Mouse (Mus musculus) erythroblast, embryonic 14.5 days (primary cell): Measurements from ENCODE around the gene Ipcef1. TPM values are rescaled to one million over a fixed set of nuclear protein-coding genes. Genes with fewer than 3 reads are reported as not detected.

Experiments used
- H3K27me3 ChIP-seq: 2 replicates; pipeline ENCODE4 v1.6.1; 2012; ENCODE audit warnings: inconsistent platforms; ENCODE audit not compliant: control insufficient read depth
- H3K36me3 ChIP-seq: 2 replicates; pipeline ENCODE4 v1.6.1; 2012; ENCODE audit warnings: mild to moderate bottlenecking, inconsistent platforms; ENCODE audit not compliant: control insufficient read depth
- H3K4me1 ChIP-seq: 2 replicates; pipeline ENCODE4 v1.6.1; 2012; ENCODE audit warnings: inconsistent platforms; ENCODE audit not compliant: control insufficient read depth
- H3K4me3 ChIP-seq: replicated peaks from 2 replicates; pipeline ENCODE3; 2012; ENCODE audit warnings: moderate library complexity, mild to moderate bottlenecking, inconsistent platforms
- H3K9me3 ChIP-seq: 2 replicates; pipeline ENCODE4 v1.6.1; 2012; ENCODE audit warnings: low read length, inconsistent platforms, mixed read lengths; ENCODE audit not compliant: control insufficient read depth
- GATA1 ChIP-seq: IDR thresholded peaks from 2 replicates; pipeline ENCODE4 v1.6.1; 2012; ENCODE audit warnings: low read length, inconsistent platforms, mixed read lengths
- TAL1 ChIP-seq: IDR thresholded peaks from 3 replicates; pipeline ENCODE4 v1.6.1; 2012; ENCODE audit warnings: low read length, inconsistent platforms, mixed read lengths
- polyA plus RNA-seq: library from polyadenylated mRNA; stranded (reverse); fragments of >175 nt; gene quantifications from 2 replicates; pipeline ENCODE4 v1.2.3, GENCODE M21; 2012

The Ipcef1 gene
- polyA plus RNA-seq, 1 experiment: 0.01 TPM

DNA sequence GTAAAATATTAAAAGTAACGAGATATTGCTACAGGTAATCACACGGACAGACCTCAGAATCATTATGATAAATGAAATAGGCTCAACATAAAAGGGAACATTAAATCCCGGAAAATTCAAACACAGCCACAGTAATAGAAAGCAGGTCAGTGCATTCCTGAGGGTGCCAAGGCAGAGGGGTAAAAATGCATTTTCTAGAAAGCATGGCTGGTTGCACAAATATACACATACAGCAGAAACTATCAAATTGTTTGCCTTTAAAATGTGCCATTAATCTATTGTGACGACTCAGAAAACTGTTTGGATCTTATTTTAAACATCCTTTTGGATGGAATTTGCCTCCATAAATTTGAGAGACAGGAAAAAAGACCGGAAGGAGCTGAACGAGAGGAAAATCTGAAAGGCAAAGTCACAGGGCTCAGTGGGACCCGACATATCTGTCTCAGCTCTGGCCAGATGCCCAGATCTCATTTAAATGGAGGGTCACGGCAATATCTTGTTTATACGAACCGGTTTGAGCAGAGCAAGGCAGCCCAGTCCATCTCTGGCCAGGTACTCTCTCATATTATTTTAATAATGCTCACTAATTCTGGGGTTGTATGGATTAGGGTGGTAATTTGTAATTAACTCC is 4.9 kb downstream of the Ipcef1 start:
- Histone ChIP-seq H3K9me3 (no peaks in the 10 kb centered on the region), H3K4me1 (no peaks in the 10 kb centered on the region), H3K27me3 (no peaks in the 10 kb centered on the region), H3K36me3 (no peaks in the 10 kb centered on the region), H3K4me3 (no peak overlapping the region)
- TF ChIP-seq GATA1 (no peak), TAL1 (no peak)

DNA sequence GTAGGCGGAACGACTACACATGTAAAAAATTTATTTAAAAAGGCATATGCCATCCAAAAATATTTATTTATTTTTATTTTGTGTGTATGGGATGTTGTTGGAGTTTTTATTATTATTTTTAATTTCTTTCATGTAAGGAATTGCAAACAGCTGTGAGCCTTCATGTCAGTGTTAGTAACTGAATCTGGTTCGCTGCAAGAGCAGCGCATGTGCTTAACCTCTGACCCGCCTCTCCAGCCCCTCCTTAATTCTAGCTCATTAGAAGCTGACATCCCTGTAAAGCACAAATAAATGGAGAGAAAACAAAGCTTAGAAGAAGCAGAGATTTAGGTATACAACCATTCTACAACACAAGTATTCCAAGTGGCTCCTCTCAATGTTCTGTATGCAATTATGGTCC is 8.4 kb downstream of the Ipcef1 start:
- no peaks in the 10 kb centered on the region for H3K36me3 ChIP-seq
- no peak overlapping the region for H3K4me3 ChIP-seq
- no peaks in the 10 kb centered on the region for H3K4me1 ChIP-seq
- H3K9me3 ChIP-seq: no peaks in the 10 kb centered on the region
- TF ChIP-seq GATA1: no peak
- no peak for TF ChIP-seq TAL1
- H3K27me3 ChIP-seq: no peaks in the 10 kb centered on the region

GRCm38 (mm10) chr10:7041032-7041431 is 11.2 kb downstream of the Ipcef1 start:
- no peaks in the 10 kb centered on the region for H3K4me1 ChIP-seq
- H3K4me3 ChIP-seq: no peak overlapping the region
- H3K27me3 ChIP-seq: no peaks in the 10 kb centered on the region
- TF ChIP-seq TAL1 (no peak), GATA1 (no peak)
- H3K9me3 ChIP-seq: no peaks in the 10 kb centered on the region
- no peaks in the 10 kb centered on the region for H3K36me3 ChIP-seq

GRCm38 (mm10) chr10:7037194-7037593 is 15.1 kb downstream of the Ipcef1 start:
- H3K4me1 ChIP-seq: no peaks in the 10 kb centered on the region
- H3K4me3 ChIP-seq: no peak overlapping the region
- no peaks in the 10 kb centered on the region for H3K27me3 ChIP-seq
- no peaks in the 10 kb centered on the region for H3K9me3 ChIP-seq
- no peaks in the 10 kb centered on the region for H3K36me3 ChIP-seq
- TF ChIP-seq GATA1 (no peak), TAL1 (no peak)

DNA sequence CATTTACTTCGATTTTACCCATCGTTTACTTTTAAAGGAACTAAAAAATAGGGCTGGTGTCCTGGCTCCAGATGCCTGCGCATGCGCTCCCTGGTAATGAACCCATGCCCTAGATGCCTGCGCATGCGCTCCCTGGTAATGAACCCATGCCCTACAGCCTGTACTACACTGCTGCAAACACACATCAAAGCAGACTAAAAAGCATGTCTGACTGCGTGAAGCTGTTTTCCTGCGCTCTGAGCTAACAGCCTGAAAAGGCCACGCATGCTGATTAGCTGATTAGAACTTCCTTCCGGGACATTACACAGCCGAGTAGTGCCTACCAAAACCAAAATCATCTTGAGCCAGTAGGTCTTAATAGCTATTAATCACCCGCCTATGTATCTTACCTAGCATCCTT is 16.7 kb downstream of the Ipcef1 start:
- no peaks in the 10 kb centered on the region for H3K4me1 ChIP-seq
- H3K36me3 ChIP-seq: no peaks in the 10 kb centered on the region

GRCm38 (mm10) chr10:7033459-7033858 is 18.8 kb downstream of the Ipcef1 start:
- H3K9me3 ChIP-seq: no peaks in the 10 kb centered on the region
- H3K4me1 ChIP-seq: no peaks in the 10 kb centered on the region
- no peaks in the 10 kb centered on the region for H3K27me3 ChIP-seq
- no peak overlapping the region for H3K4me3 ChIP-seq
- no peaks in the 10 kb centered on the region for H3K36me3 ChIP-seq
- TF ChIP-seq GATA1 (no peak), TAL1 (no peak)

More for the DNA sequence above, 16.7 kb downstream of the Ipcef1 start:
- Histone ChIP-seq H3K9me3 (no peaks in the 10 kb centered on the region), H3K4me3 (no peak overlapping the region), H3K27me3 (no peaks in the 10 kb centered on the region)
- TF ChIP-seq TAL1 (no peak), GATA1 (no peak)

- no peaks in the 10 kb centered on the region for H3K27me3 ChIP-seq
- no peaks in the 10 kb centered on the region for H3K4me1 ChIP-seq
- TF ChIP-seq TAL1: no peak
- TF ChIP-seq GATA1: no peak
- H3K9me3 ChIP-seq: no peaks in the 10 kb centered on the region
- no peaks in the 10 kb centered on the region for H3K36me3 ChIP-seq
- H3K4me3 ChIP-seq: no peak overlapping the region
Observed at GRCm38 (mm10) chr10:7025028-7025427, 27.2 kb downstream of the Ipcef1 start.

GRCm38 (mm10) chr10:7020551-7020950 is 31.7 kb downstream of the Ipcef1 start:
- Histone ChIP-seq H3K27me3 (no peaks in the 10 kb centered on the region), H3K4me1 (no peaks in the 10 kb centered on the region), H3K9me3 (no peaks in the 10 kb centered on the region), H3K4me3 (no peak overlapping the region), H3K36me3 (no peaks in the 10 kb centered on the region)
- no peak for TF ChIP-seq TAL1
- no peak for TF ChIP-seq GATA1

- H3K4me3 ChIP-seq: no peak overlapping the region
- H3K9me3 ChIP-seq: no peaks in the 10 kb centered on the region
- TF ChIP-seq TAL1 (no peak), GATA1 (no peak)
- no peaks in the 10 kb centered on the region for H3K4me1 ChIP-seq
- no peaks in the 10 kb centered on the region for H3K27me3 ChIP-seq
- no peaks in the 10 kb centered on the region for H3K36me3 ChIP-seq
Observed at GRCm38 (mm10) chr10:7019781-7020386, 32.4 kb downstream of the Ipcef1 start.
